Mouse (Mus musculus) layer of hippocampus, adult 9-10 months (tissue): Measurements from ENCODE around the gene Bub1b.
A peak's percentile ranks its signal among the peaks of the same experiment; 100 is the strongest.
"Not testable (repeated sequence)": the region's sequence is repeated elsewhere in the genome, so short reads cannot be mapped to it uniquely, and the experiment has no call there.

ENCODE experiments used
- DNase-seq: peaks from one replicate; pipeline ENCODE4 v3.0.0; 2022; ENCODE audit warnings: low spot score

Gene Bub1b

GRCm38 (mm10) chr2:118620101-118620500 lies 22.1 kb downstream of the Bub1b start:
- DNase-seq = no peak

DNA sequence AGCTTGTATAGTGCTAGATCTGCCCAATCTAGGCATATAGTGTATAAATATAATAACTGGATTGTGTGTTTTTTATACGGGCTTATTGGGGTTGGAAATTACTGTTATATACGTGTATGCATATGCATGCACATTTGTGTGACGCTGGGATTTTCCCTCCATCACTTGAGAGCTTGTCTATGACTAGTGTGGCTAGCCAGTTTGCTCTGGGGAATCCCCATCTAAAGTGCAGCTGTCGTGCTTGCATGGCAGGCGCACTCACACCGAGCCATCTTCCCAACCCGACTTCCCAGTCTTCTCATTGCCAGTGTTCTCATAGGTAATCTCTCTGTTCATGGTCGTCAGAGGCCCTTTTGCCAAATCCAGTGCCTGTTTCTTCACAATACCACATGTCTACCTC lies 22.6 kb downstream of the Bub1b start:
- no peak for DNase-seq

- no peak for DNase-seq
Observed at GRCm38 (mm10) chr2:118629276-118629675, 31.3 kb downstream of the Bub1b start.

DNA sequence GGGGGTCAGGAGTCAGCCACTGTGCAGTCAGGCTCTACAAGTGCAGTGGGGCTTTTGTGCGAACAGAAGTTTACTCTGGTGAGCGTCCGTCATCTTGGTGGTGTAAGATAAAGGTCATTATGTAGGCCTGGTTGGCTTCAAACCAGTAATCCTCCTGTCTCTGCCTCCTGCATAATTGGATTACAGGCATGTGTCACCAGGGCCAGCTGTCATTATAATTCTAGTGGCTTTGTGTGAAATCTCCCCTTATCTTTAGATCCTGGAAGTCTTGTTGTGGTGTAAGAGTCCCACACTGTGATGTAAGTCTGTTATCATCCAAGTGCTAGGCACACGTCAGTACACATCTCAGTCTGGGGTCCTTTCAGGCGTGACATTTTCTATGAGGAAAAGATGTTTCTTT lies 35.4 kb downstream of the Bub1b start:
- DNase-seq = no peak

DNA sequence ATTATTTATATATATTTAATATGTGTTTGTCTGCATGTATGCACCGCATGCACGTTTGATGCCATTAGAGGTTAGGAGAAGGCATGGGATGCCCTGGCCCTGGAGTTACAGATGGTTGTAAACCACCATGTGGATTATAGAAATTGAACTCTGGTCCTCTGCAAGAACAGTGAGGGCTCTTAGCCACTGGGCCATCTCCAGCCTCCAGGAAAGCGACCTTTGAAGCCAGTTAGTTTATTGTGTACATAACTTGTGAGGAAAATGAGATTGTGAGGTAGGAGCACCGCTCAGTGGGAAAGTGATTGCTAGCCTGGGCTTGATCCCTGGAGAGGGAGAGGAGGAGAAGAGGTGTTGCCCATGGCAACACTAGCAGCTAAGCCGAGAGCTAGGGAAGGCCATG lies 39.2 kb downstream of the Bub1b start:
- DNase-seq = no peak

DNA sequence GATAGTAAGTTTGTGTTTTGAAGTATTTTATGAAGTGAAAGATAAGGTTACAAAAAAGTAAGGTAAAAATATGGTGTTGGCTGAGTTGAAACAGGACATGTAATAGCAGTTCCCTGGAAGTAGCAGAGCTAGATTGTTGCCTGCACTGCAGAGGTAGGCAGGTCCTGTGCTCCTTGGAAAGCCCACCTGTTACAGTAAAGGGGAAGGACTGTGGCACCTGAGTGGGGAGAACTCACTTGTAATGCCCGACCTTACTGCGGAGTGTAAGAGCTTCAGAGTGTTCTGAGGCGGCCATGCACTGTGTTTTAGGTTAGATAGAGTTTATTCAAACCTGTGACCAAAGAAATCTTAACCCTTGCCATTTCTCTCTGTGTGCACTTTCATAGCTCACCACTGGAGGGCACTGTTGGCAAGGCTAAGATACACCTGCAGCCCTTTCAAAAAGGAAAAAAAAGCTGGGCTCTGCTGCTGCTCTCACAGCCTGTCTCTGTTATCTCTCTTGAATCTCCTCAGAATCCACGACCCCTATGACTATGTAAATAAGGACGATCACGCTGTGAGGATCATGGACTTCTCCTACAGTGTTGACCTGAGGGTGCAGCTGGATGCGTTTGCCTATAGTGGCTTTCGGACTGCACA lies 40.0 kb downstream of the Bub1b start:
- DNase-seq = peak; percentile 50

- no peak for DNase-seq
Observed at GRCm38 (mm10) chr2:118638686-118639085, 40.7 kb downstream of the Bub1b start.

DNA sequence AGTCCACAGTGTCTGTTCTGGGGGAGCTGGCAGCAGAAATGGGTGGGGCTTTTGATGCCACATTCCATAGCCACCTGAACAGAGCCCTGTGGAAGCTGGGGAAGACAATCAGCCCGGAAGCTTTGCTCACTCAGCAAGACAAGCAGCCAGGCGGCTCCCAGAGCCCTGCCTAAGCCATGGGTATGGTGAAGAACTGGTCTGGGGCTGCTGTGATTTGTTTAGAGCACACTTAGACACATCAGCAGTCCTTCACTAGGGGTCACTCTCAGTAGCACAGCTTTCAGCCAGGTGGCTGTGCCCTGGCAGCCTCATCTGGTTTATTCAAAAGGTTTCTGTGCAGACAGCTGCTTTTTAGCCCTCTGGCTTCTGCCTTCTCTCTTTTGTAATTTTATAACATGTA lies 43.1 kb downstream of the Bub1b start:
- DNase-seq = no peak

GRCm38 (mm10) chr2:118642431-118642830 lies 44.4 kb downstream of the Bub1b start:
- no peak for DNase-seq

GRCm38 (mm10) chr2:118642942-118643341 lies 44.9 kb downstream of the Bub1b start:
- no peak for DNase-seq

DNA sequence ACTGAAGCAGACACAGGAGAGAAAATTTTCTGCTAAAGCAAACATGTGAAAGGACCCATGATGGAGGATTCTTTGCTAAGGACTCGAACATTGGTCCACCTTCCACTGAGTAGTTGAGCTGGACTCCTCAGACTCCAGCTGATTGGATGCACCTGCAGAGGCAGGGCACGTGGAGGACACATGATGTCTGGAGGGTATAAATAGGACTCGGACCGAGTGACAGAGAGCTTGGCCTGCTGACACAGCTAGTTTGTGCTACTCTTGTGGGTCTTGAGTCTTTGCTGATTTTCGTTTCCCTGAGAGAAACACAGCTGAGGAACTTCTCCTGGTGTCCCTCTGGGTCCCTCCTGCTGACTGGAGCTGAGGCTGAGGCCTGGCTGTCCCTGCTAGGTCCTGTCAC lies 48.7 kb downstream of the Bub1b start:
- DNase-seq = peak; percentile 11

DNA sequence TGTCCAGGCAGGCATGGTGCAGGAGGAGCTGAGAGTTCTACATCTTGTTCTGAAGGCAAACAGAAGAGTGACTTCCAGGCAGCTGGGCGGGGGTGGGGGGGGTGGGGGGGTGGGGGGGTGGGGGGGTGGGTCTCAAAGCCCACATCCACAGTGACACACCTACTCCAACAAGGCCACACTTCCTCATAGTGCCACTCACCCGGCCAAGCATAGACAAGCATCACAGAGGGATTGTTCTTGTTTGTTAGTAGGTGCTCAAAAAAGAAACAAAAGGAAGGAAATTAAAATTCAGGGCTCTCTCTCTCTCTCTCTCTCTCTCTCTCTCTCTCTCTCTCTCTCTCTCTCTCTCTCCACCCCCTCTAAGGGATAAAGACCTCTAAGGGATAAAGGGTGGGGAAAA lies 52.7 kb downstream of the Bub1b start:
- DNase-seq = not testable (repeated sequence)

GRCm38 (mm10) chr2:118656688-118657281 lies 58.8 kb downstream of the Bub1b start:
- DNase-seq = no peak

DNA sequence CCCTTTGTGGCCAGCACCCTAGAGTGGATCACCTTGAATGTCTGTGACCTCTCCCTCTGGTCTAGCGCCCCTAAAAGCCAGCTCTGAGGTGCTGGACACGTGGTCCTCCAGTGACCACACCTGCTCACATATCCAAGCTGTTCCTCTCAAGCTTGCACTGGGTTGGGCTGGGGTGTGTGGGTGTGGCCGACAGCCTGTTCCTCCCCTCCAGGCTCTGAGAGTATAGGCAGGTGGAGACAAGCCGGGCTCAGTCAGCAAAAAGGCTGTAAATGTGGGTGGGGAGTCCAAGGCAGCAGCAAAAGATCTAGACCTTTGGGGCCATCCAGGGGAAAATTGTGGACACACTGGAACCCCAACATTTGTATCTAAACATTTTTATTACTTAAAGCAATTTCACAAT lies 60.4 kb downstream of the Bub1b start:
- DNase-seq = no peak

DNA sequence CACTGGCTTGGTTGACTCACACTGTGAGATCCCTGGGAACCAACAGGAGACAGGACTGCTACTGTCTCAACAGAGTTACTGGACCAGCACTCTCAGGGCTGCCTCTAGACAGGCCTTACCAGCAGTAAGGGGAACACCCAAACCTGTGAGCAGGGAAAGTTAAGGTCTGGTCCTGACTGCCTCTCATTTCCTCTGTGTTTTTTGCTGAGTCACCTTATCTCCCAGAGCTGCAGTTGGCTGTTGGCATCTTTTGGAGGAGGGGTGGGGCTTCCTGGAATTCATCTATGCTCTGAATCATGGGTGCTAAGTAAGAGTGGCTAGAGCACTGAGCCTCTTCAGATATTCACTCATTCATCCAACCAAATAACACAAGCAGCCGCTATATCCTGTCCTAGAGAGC lies 61.1 kb downstream of the Bub1b start:
- DNase-seq = no peak

DNA sequence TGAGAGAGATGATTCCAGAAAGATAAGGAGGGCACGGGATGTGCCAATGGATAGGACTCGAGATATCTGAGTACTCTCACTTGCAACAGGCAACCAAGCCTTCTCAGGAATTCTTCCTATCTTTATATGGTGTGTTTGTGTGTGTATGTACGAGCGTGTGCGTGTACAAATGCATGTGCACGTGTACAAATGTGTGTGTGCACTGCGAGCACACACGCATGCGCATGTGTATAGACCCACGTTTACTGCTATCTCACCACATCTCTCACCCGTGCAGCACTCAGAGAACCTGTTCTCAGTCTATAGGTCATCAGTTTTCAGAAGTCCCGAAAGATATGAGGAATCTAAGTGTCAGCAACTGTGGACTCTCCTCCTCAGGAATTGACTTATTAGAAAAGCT lies 61.5 kb downstream of the Bub1b start:
- DNase-seq = no peak

- no peak for DNase-seq
Observed at GRCm38 (mm10) chr2:118659998-118660452, 62.0 kb downstream of the Bub1b start.

DNA sequence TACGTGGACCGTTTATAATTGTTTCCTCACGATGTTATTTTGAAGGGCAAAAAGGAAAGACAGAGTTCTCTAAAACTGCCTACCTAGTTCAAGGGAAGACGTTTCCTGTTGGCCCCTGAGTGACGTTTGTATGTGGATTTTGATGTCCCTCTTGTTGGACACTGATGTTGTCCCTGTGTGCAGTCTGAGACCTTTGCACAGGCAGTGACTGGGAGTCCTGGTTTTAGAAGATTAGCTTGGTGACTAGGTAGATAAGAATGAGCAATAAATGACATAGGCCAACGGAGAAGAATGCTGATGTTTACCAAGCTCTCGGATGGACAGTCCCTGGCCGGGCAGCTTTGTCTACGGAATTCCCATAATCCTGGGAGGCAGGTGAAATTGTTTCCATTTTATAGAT lies 63.9 kb downstream of the Bub1b start:
- no peak for DNase-seq

GRCm38 (mm10) chr2:118662902-118663803 lies 65.1 kb downstream of the Bub1b start, which contains the start of gene Pak6:
TSS of gene Pak6 (plus strand) at chr2:118663303.
- DNase-seq = peak; percentile 26

- DNase-seq = no peak
Observed at GRCm38 (mm10) chr2:118663804-118664766, 66.1 kb downstream of the Bub1b start.

- no peak for DNase-seq
Observed at GRCm38 (mm10) chr2:118664975-118665516, 67.0 kb downstream of the Bub1b start.
